Mouse (Mus musculus) E14TG2a.4 (cell line): Measurements from ENCODE around the gene Tmem198.

Experiments used
- H3K27me3 ChIP-seq: 2 replicates; pipeline ENCODE4 v1.6.1; 2014; ENCODE audit warnings: low read length, control low read depth; ENCODE audit not compliant: insufficient read depth
- H3K36me3 ChIP-seq: 2 replicates; pipeline ENCODE4 v1.6.1; 2014; ENCODE audit warnings: low read length, control low read depth; ENCODE audit not compliant: insufficient read depth
- H3K4me1 ChIP-seq: replicated peaks from 2 replicates; pipeline ENCODE4 v1.6.1; 2014; ENCODE audit warnings: low read depth, low read length, control low read depth
- H3K4me3 ChIP-seq: replicated peaks from 2 replicates; pipeline ENCODE4 v1.5.1; 2014; ENCODE audit warnings: mild to moderate bottlenecking, low read length
- H3K9me3 ChIP-seq: 2 replicates; pipeline ENCODE4 v1.6.1; 2014; ENCODE audit warnings: low read length, control low read depth
- CTCF ChIP-seq: conservative IDR thresholded peaks from 2 replicates; pipeline ENCODE4 v1.5.1; 2014; ENCODE audit warnings: low read length
- NANOG ChIP-seq: IDR thresholded peaks from 2 replicates; pipeline ENCODE4 v1.6.1; 2014; ENCODE audit warnings: borderline replicate concordance, low read length, mixed read lengths
- POU5F1 ChIP-seq: IDR thresholded peaks from 2 replicates; pipeline ENCODE4 v1.6.1; 2014; ENCODE audit warnings: low read length, borderline replicate concordance

The Tmem198 gene

DNA sequence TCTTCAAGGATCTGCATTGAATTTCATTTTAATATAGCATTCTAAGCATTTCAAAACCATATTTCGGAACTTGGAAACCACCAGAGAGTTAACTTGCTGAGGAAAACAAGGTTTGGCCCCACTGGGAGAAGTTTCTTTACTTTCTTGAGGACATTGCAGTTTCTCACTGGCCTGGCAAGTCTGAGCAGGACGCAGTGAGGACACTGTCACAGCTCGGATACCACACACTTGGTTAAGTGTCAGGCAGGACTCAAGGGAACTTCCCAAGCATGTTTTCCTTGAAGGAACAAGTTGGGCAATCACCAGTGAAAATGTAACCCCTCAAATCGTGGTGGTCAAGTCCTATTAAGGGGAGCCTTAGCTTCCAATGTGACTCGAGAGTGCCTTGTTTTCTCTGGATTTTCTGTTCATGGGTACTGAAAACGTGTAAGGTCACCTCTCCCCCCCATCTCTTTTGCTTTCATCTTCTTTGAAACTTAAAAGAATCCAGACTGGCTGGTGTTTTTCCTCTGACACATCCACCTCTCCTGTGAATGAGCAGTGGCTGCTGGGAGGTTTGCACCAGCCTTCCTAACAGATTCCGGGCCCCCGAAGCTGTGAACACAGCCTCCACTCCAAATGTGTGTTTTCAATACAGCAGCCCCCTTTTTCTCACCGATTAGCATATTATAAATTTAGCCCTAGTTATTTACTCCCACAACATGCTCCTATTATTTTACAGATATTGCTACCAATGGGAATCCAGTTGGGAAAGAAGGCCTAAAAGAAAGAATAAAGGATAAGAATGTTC lies 25.1 kb downstream of the Tmem198 start:
- Histone ChIP-seq H3K27me3 (peaks cover 52% of the 10 kb centered on the region), H3K9me3 (no peaks in the 10 kb centered on the region), H3K36me3 (peaks cover 39% of the 10 kb centered on the region), H3K4me3 (peak overlapping the region; percentile 86), H3K4me1 (peaks cover 73% of the 10 kb centered on the region)
- no peak for TF ChIP-seq NANOG
- TF ChIP-seq CTCF: no peak
- TF ChIP-seq POU5F1: no peak

DNA sequence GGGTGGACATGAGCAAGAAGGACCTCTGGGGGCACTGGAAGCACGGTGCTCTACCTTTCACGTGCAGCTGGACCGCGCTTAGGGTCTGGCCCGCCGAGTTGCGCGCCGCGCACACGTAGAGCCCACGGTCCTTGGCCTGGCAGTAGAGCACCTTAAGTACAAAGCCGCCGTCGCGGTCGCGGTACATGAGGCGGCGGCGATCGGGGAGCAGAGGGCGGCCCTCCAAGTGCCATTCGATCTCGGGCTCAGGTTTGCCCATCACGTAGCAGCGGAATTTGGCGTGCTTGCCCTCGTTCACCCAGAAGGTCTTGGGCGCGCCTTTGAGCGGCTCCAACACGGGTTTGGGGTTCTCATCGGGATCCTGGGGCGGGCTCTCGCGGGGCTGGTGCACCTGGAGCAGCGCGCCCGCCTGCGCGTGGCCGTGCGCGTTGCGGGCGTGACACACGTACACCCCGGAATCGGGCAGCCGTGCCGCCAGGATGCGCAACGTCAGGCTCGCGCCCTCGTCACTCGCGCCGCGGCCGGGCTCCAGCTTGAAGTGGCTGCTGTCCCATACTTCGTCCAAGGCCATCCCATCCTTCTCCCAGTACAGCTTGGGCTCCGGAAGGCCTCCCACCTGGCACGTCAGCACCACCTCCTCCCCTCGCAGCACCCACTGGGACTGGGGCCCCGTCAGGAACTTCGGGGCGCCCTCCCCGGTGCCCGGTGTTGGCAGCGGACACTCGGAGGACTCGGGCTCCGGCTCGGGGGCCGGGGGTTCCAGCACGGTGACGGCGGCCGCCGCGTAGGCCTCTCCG lies 26.0 kb downstream of the Tmem198 start:
- Histone ChIP-seq H3K4me1 (peaks cover 75% of the 10 kb centered on the region), H3K9me3 (no peaks in the 10 kb centered on the region), H3K4me3 (peak overlapping the region; percentile 86), H3K36me3 (peaks cover 30% of the 10 kb centered on the region), H3K27me3 (peaks cover 53% of the 10 kb centered on the region)
- TF ChIP-seq CTCF: no peak
- TF ChIP-seq POU5F1: no peak
- TF ChIP-seq NANOG: no peak

GRCm38 (mm10) chr1:75505956-75506831 lies 26.9 kb downstream of the Tmem198 start, which contains the start of gene Obsl1:
Gene Obsl1, minus strand, starts transcription at chr1:75506452.
- Histone ChIP-seq H3K4me1 (peaks cover 83% of the 10 kb centered on the region), H3K9me3 (no peaks in the 10 kb centered on the region), H3K4me3 (peak within 1 kb of the TSS; percentile 86), H3K36me3 (peaks cover 22% of the 10 kb centered on the region), H3K27me3 (peaks cover 53% of the 10 kb centered on the region)
- no peak for TF ChIP-seq NANOG
- TF ChIP-seq POU5F1: no peak
- no peak for TF ChIP-seq CTCF

GRCm38 (mm10) chr1:75507006-75507405 lies 27.7 kb downstream of the Tmem198 start, which contains the start of gene Inha:
Gene Inha, plus strand, starts transcription at chr1:75507077.
- peaks cover 13% of the 10 kb centered on the region for H3K36me3 ChIP-seq
- peaks cover 87% of the 10 kb centered on the region for H3K4me1 ChIP-seq
- peak within 1 kb of the TSS; percentile 86 for H3K4me3 ChIP-seq
- no peaks in the 10 kb centered on the region for H3K9me3 ChIP-seq
- H3K27me3 ChIP-seq: peaks cover 53% of the 10 kb centered on the region
- TF ChIP-seq CTCF: no peak
- TF ChIP-seq NANOG: no peak
- no peak for TF ChIP-seq POU5F1

DNA sequence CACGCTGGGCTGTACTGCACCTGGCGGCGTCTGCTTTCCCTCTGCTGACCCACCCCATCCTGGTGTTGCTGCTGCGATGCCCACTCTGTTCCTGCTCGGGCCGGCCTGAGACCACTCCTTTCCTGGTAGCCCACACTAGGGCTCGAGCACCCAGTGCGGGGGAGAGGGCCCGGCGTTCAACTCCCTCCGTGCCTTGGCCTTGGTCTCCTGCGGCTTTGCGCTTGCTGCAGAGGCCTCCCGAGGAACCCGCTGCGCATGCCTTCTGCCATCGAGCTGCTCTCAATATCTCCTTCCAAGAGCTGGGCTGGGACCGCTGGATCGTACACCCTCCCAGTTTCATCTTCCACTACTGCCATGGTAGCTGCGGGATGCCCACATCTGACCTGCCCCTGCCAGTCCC lies 30.3 kb downstream of the Tmem198 start:
- peaks cover 37% of the 10 kb centered on the region for H3K27me3 ChIP-seq
- no peaks in the 10 kb centered on the region for H3K9me3 ChIP-seq
- H3K4me1 ChIP-seq: peaks cover 82% of the 10 kb centered on the region
- H3K4me3 ChIP-seq: peak overlapping the region; percentile 77
- TF ChIP-seq POU5F1 (no peak), NANOG (no peak), CTCF (no peak)
- 0 out of 2 replicates have a peak, but pooled peaks cover 7% of the 10 kb centered on the region for H3K36me3 ChIP-seq

- Histone ChIP-seq H3K27me3 (peaks cover 31% of the 10 kb centered on the region), H3K4me3 (peak overlapping the region; percentile 77), H3K36me3 (0 out of 2 replicates have a peak, but pooled peaks cover 7% of the 10 kb centered on the region), H3K4me1 (peaks cover 81% of the 10 kb centered on the region), H3K9me3 (no peaks in the 10 kb centered on the region)
- TF ChIP-seq NANOG (no peak), CTCF (no peak), POU5F1 (no peak)
Observed at GRCm38 (mm10) chr1:75510154-75510553, 30.8 kb downstream of the Tmem198 start.

DNA sequence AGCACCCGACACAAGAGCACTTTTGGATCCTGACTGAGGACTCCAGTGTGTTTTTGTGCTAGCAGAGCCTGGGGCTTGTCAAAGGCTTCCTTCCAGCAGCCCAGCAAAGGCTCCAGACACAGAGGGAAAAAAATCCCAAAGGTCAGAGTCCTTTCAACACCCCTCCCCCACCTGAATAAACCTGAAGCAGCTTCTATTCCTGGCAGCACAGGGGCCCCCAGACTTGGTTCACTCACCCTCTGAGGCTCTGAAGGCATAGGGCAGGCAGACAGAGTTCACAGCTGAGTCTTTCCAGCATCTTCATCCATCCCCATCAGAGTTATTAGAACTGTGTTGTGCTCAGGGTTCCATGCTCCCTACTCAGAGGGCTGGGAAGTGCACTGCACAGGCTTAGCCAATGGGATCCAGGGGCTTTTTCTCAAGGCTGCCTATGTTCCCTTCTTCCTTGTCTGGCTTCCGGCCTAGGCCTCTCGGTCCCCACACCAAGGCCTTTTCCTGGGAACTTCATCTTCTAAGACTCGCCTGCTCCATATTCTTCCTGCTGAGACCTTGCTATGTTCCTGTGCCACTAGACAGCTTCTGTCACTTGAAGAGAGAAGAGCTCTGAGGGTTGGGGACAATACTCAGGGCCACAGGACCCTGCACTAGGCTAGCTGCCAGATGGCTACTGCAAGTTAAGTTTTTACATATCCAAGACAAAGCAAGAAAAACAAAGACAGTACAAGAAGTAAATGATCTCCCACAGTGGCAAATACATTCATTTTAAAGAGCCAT lies 32.3 kb downstream of the Tmem198 start:
- Histone ChIP-seq H3K9me3 (no peaks in the 10 kb centered on the region), H3K4me1 (peaks cover 88% of the 10 kb centered on the region), H3K27me3 (peaks cover 19% of the 10 kb centered on the region), H3K4me3 (peak overlapping the region; percentile 77), H3K36me3 (0 out of 2 replicates have a peak, but pooled peaks cover 7% of the 10 kb centered on the region)
- TF ChIP-seq POU5F1 (no peak), NANOG (peak; percentile 61; the same call in 1 of the 2 replicates), CTCF (no peak)
